Mouse (Mus musculus) kidney, adult 2 months (tissue): ENCODE measurements around the gene Tns2.

ENCODE experiments used
- CTCF ChIP-seq: fragments of 200-500 bp; conservative IDR thresholded peaks from 2 replicates; pipeline ENCODE4 v1.5.1; 2011; ENCODE audit warnings: low read depth, mild to moderate bottlenecking, control low read depth, low read length, moderate library complexity, mixed read lengths; ENCODE audit not compliant: insufficient read depth, insufficient read length
- POLR2A ChIP-seq: fragments of 200-500 bp; IDR thresholded peaks from one replicate; pipeline ENCODE4 v1.6.1; 2011; ENCODE audit warnings: low read depth, low read length, control low read depth

DNA sequence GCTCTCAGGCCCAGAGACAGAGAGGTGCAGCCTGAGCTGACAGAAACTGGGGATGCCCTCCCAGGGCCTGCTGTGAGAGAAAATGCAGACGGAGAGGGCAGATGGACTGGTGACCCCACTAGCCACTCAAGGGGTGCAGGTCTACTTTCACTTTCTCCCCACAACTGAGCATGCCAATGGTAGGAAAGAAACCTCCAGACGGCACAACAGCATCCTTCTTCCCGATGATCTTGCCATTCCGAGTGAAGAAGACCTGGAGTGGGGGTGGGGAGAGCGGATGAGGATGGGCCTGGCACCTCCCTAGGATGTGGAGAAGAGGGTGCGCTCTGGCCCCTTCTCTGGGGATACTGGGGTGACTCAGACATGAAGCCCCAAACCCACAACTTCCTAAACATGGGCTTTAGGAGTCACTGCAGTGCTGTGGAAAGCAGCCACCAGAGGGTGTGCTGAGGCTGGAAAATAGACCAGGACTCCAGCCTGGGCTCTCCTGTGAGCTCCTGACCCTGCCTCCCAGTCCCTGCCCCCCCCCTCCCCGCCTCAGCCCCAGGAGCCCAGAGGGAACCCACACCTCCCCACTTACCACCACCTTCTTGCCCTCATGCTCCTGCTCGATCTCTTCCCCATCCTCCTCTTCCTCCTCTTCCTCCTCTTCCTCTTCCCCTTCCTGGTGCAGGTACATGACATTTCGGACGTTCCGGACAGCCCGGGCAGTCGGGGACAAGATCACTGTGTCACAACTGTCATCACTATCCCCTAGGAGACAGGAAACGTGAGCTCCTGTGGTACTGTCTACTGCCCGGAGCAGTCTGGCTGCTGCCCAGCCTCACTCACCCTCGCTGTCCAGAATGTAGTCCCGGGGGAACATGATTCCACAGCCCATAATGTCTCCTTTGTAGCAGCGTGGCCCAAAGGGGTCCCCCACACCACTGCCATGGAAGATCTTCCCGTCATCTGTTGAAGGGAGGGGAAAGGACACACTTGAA is 17.5 kb downstream of the Tns2 start:
- TF ChIP-seq CTCF, result peak; percentile 57
- TF ChIP-seq POLR2A, result no peak
